Mouse (Mus musculus): Measurements from ENCODE around the gene Nr3c2.

Gene Nr3c2

DNA sequence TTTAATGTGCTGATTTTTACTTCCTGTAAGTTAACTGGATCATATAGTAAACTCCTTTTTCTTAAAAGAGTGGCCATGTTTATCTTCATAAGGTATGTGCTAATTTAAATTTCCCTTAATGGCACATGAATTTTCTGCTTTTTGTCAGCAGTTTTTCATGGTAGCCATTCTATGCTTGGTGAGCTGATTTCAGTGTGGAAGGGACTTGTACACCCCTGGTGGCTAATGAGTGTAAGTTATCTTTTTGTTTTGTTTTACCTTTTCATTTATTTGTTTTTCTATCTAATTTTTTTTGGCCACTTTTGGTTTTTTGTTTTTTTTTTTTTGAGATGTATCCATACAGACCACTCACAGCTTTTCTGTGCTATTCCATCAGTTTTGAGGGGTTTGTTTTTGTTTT lies 340.2 kb downstream of the Nr3c2 start:
- DNase-seq (ENCODE audit: low read depth, low spot score) = no peak

GRCm38 (mm10) chr8:77241381-77241780 lies 342.1 kb downstream of the Nr3c2 start:
- no peak for DNase-seq (ENCODE audit: low read depth, low spot score)

GRCm38 (mm10) chr8:77250094-77250493 lies 350.9 kb downstream of the Nr3c2 start:
- no peak for DNase-seq (ENCODE audit: low read depth, low spot score)

- no peak for DNase-seq (ENCODE audit: low read depth, low spot score)
These were observed 351.9 kb downstream of the Nr3c2 start for GRCm38 (mm10) chr8:77251134-77251533.

DNA sequence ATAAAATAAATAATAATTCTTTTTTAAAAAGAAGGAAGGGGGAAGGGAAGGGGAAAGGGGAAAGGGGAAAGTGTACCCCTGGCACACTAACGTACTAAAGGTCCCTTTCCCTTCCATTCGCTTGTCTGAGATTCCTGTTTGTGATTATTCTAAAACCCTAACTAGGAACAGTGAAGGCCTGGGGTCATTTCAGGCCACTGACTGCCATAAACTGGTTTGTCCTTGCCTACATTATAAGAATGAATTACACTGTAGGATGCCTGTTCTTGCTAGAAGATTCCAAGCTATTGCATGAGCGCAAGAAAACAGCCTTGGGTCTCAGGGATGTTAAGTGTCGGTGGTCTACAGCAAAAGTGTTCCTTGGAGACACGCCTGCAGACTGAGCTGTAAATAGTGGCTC lies 355.2 kb downstream of the Nr3c2 start:
- no peak for DNase-seq (ENCODE audit: low read depth, low spot score)

- peak; percentile 92 for DNase-seq (ENCODE audit: low read depth, low spot score)
These were observed 357.3 kb downstream of the Nr3c2 start for GRCm38 (mm10) chr8:77256450-77257084.

- DNase-seq (ENCODE audit: low read depth, low spot score) = no peak
These were observed 357.8 kb downstream of the Nr3c2 start for GRCm38 (mm10) chr8:77257085-77257451.

DNA sequence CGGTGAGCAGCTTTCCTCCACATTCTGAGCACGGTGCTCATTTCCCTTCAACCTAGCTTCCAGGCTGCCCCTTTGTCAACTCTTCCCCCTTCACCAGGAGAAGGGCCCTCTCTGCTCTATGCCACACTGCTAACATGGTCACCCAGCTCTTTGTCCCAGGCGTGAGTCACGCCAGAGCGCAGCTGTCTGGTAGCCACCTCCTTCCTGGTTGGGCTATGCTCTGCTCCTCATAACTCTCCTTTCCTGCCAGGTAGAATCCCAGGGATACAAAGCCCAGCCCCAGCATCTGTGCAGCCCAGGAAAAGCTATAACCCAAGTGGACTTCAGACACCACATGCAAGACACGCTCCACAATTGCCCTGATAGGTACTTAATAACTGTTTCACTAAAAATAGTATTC lies 362.0 kb downstream of the Nr3c2 start:
- no peak for DNase-seq (ENCODE audit: low read depth, low spot score)

- DNase-seq (ENCODE audit: low read depth, low spot score) = peak; percentile 34
These were observed 363.2 kb downstream of the Nr3c2 start for GRCm38 (mm10) chr8:77262216-77263009.

GRCm38 (mm10) chr8:77267941-77268405 lies 368.7 kb downstream of the Nr3c2 start:
- DNase-seq (ENCODE audit: low read depth, low spot score) = no peak

GRCm38 (mm10) chr8:77272136-77272535 lies 372.9 kb downstream of the Nr3c2 start:
- DNase-seq (ENCODE audit: low read depth, low spot score) = no peak

DNA sequence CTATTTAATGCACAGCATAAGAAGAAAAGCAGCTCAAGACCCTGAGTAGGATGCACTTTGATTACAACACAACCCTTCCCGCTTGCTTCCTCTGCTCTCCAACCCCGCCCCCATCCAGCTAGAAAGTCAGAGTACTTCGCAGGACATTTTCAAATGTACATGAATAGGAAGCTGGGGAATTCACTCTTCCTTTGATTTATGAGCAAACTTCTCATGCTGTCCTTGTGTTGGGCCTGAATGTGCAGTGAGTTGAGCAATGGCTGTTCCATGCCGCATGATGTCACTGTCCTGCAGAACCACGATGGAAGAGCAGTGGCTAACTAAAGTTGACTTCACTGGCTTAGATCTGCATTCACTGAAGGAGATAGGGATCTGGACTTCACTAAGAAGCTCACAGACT lies 376.3 kb downstream of the Nr3c2 start:
- DNase-seq (ENCODE audit: low read depth, low spot score) = no peak

GRCm38 (mm10) chr8:77276827-77277226 lies 377.6 kb downstream of the Nr3c2 start:
- no peak for DNase-seq (ENCODE audit: low read depth, low spot score)

- DNase-seq (ENCODE audit: low read depth, low spot score) = no peak
These were observed 379.0 kb downstream of the Nr3c2 start for GRCm38 (mm10) chr8:77278246-77278645.

GRCm38 (mm10) chr8:77279977-77280376 lies 380.7 kb downstream of the Nr3c2 start:
- no peak for DNase-seq (ENCODE audit: low read depth, low spot score)

GRCm38 (mm10) chr8:77282605-77283236 lies 383.5 kb downstream of the Nr3c2 start:
- no peak for DNase-seq (ENCODE audit: low read depth, low spot score)

DNA sequence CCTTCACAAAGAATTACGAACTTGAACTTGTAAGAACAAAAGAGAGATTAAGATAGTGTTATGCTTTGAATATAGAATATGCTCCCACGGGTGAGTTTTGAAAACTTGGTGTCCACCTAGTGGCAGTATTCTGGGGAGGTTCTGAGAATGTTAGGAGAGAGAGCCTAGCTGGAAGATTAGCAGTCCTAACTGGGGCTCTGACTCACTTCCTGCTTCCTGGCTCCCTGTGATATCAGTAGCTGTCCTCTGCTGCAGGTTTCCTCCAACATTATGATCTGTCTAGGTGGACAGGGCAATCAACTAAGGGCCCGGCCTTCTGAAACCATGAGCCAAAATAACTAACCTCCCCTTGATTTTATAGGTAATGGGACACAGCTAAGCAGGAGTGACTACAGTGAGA lies 385.2 kb downstream of the Nr3c2 start:
- no peak for DNase-seq (ENCODE audit: low read depth, low spot score)

DNA sequence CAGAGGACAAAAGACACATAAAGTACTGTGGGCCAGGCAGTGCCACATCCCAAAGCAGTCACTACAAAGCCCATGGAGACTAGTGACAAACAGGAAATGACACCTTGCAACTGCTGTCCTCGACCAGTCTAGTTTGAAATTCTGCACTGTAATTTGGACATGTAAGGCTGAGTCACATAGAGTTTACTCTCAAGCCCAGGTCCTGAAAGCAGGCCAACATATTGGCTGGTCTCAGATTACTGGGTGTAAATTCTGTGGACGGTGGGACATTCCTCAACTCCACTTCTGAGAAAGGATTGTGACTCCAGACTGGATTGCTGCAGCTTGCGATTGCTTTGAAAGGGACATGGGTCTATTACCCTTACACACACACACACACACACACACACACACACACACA lies 388.8 kb downstream of the Nr3c2 start:
- DNase-seq (ENCODE audit: low read depth, low spot score) = no peak

- DNase-seq (ENCODE audit: low read depth, low spot score) = no peak
These were observed 389.2 kb downstream of the Nr3c2 start for GRCm38 (mm10) chr8:77288492-77288891.

DNA sequence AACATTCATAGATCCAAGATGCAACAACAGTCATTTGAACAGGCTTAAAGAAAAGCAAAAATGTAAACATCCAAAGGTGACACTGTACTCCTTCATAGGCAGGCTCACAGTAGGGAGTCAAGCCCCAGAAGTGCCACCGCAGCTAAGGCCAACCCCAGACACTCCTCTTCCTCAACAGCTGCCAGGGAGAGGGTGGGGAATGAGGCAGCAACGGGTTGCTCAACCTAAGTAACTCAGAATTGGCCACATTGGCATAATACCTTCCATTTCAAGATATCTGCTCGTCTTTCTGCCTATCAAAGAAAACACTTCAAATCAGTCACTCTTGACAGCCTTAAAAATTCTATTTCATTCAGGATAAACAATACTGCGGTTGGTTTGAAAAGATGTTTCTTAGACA lies 392.9 kb downstream of the Nr3c2 start:
- DNase-seq (ENCODE audit: low read depth, low spot score) = no peak

- DNase-seq (ENCODE audit: low read depth, low spot score) = peak; percentile 81
These were observed 393.4 kb downstream of the Nr3c2 start for GRCm38 (mm10) chr8:77292649-77293048.

DNA sequence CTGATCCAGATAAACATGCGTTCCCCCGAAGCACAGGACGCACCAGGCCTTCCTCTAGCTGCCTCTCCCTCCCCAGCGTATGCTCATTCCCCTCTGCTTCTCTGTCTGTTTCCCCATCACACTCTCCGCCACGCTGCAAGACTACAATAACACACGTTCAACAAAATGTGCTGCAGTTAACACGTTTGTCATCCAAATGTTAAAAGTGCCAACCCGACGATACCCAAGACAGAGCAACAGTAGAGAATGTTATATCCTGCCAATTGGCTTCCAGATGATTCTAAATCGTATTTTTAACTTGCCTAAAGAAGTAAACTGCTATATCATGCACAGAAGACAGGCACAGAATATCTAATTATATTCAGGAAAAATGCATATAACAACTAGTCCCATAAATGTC lies 395.4 kb downstream of the Nr3c2 start:
- DNase-seq (ENCODE audit: low read depth, low spot score) = peak; percentile 68

All from telencephalon, adult 2 months (tissue).